Mouse (Mus musculus) hindbrain, embryonic 16.5 days (tissue): Measurements from ENCODE around the gene Spats2. TPM values are rescaled to one million over a fixed set of nuclear protein-coding genes. Genes with fewer than 3 reads are reported as not detected.
A peak's percentile ranks its signal among the peaks of the same experiment; 100 is the strongest.

Experiments
- ATAC-seq: fragments of 200-750 bp; cut with Nextera tagmentation; 2 replicates; pipeline ENCODE4 v1.8.0; 2017; ENCODE audit warnings: moderate TSS enrichment, moderate library complexity
- H3K27ac ChIP-seq: fragments of 300-500 bp; sonication (generic); 2 replicates; pipeline ENCODE4 v1.5.1; 2014; ENCODE audit warnings: low read depth, mild to moderate bottlenecking, control low read depth, low read length, moderate library complexity
- H3K27me3 ChIP-seq: fragments of 300-500 bp; sonication (generic); replicated peaks from 2 replicates; pipeline ENCODE4 v1.6.1; 2014; ENCODE audit warnings: low read length; ENCODE audit not compliant: control insufficient read depth, insufficient read depth
- H3K36me3 ChIP-seq: fragments of 300-500 bp; sonication (generic); 2 replicates; pipeline ENCODE4 v1.6.1; 2014; ENCODE audit warnings: mild to moderate bottlenecking, low read length, moderate library complexity, mixed read lengths; ENCODE audit not compliant: control insufficient read depth, insufficient read depth
- H3K4me1 ChIP-seq: fragments of 300-500 bp; sonication (generic); 2 replicates; pipeline ENCODE4 v1.6.1; 2014; ENCODE audit warnings: low read depth, low read length; ENCODE audit not compliant: control insufficient read depth, insufficient read depth
- H3K4me2 ChIP-seq: fragments of 300-500 bp; sonication (generic); 2 replicates; pipeline ENCODE4 v1.6.1; 2014; ENCODE audit warnings: mild to moderate bottlenecking, low read length, control low read depth, moderate library complexity
- H3K4me3 ChIP-seq: fragments of 300-500 bp; sonication (generic); 2 replicates; pipeline ENCODE4 v1.5.1; 2014; ENCODE audit warnings: mild to moderate bottlenecking, low read length, control low read depth, moderate library complexity
- H3K9ac ChIP-seq: fragments of 300-500 bp; sonication (generic); 2 replicates; pipeline ENCODE4 v1.6.1; 2014; ENCODE audit warnings: low read depth, mild to moderate bottlenecking, control low read depth, low read length, moderate library complexity
- H3K9me3 ChIP-seq: fragments of 300-500 bp; sonication (generic); 2 replicates; pipeline ENCODE4 v1.6.1; 2014; ENCODE audit warnings: mild to moderate bottlenecking, low read length, moderate library complexity; ENCODE audit not compliant: control insufficient read depth
- WGBS: fragments of 180-500 bp; shearing (Covaris S2); extraction: QIAGEN DNeasy Blood & Tissue Kit; methylation state at CpG from one replicate; pipeline ENCODE4 v1.1.7; 2014; 5-methylcytosine and 5-hydroxymethylcytosine counted together
- polyA plus RNA-seq: library from polyadenylated mRNA; unstranded; fragments of >200 nt; fragmentation: Nextera tagmentation; extraction: Ambion mirVana; gene quantifications from 2 replicates; pipeline ENCODE4 v1.2.1, GENCODE M21; 2015

Spats2 gene
- polyA plus RNA-seq, 1 experiment from 2014 or later = 23.8 TPM

DNA sequence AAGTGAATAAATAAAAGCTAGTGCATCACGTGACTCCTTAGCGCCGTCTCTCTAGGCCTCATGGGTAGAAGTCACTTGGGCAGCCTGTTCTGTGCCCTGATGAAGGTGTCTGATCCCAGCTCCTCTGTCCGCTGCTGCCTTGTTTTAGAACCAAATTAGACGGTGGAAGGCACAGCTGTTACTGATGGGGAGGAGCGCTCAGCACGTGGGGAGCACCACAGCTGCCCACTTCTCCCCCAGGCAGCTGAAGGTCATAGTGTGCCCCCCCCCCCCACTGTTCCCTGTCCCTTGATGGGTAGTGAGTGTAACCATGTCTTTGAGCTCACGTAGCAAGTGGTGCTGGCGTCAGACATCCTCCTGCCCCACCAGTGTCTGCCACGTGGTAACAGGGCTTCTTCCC is 87.5 kb downstream of the Spats2 start:
- Histone ChIP-seq H3K27me3 (no peaks in the 10 kb centered on the region), H3K4me2 (no peak overlapping the region), H3K9ac (no peak overlapping the region), H3K9me3 (no peaks in the 10 kb centered on the region), H3K4me3 (no peak overlapping the region), H3K4me1 (no peaks in the 10 kb centered on the region), H3K27ac (no peak overlapping the region), H3K36me3 (peaks cover 19% of the 10 kb centered on the region)
- WGBS = 88% methylated on average over 10 of the region's 10 CpGs
- ATAC-seq = no peak

DNA sequence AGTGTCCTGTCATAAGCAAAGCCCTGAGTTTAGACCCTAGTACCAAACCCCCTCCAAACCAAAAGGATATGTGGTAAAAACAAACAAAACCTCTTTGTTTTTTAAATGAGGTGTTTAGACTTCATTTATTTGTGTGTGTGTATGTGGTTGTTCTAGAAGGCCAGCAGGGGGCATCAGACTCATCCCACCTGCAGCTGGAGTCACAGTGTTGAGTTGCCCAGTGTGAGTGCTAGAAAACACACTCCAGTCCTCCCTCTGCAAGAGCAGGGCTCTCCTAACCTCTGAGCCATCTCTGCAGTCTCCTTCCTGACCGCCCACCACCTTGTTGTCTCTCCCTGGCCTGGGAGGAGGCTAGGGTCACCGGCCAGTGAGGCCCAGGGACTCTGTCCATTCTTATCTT is 89.2 kb downstream of the Spats2 start:
- Histone ChIP-seq H3K4me2 (no peak overlapping the region), H3K36me3 (peaks cover 11% of the 10 kb centered on the region), H3K9me3 (no peaks in the 10 kb centered on the region), H3K27me3 (no peaks in the 10 kb centered on the region; the same call in 1 of the 2 replicates), H3K9ac (no peak overlapping the region), H3K4me1 (no peaks in the 10 kb centered on the region), H3K4me3 (no peak overlapping the region), H3K27ac (no peak overlapping the region)
- 80% methylated on average over 2 of the region's 2 CpGs for WGBS
- no peak for ATAC-seq

DNA sequence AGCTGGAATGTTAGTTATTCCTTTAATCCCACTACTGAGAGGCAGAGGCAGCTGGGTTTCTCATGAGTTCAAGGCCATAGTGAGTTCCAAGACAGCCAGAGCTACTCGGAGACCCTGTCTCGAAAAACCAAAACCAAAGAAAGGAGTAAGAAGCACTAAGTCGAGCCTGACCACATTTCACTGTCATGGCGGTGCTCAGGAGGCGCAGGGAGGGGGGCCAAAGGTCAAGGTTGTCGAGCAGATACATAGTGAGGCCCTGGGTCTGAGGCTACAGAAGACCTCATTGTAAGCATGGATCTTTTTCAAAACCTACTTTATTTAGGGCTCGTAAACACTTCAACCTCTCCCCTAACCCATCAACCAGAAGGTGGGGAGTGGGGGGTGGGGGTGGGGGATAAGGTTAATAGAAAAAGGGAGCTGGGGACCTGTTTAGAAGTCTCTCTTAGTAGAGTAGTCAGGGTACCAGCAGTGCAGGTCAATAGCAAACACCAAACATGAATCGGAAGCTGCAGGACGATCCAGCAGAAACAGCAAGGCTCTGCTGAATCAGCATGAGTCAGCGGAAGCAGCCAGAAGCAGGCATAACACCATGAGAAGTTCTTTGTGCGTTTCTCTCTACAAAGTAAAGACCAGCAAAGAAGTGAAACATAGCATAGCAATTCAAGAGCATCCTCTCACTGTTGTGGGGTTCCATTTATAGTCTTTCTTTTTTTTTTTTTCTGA is 90.2 kb downstream of the Spats2 start:
- Histone ChIP-seq H3K4me2 (no peak overlapping the region), H3K36me3 (peaks cover 10% of the 10 kb centered on the region), H3K9me3 (no peaks in the 10 kb centered on the region), H3K9ac (no peak overlapping the region), H3K27me3 (peaks cover 2% of the 10 kb centered on the region; the same call in 1 of the 2 replicates), H3K4me1 (no peaks in the 10 kb centered on the region), H3K27ac (no peak overlapping the region), H3K4me3 (no peak overlapping the region)
- WGBS = 86% methylated on average over 11 of the region's 11 CpGs
- no peak for ATAC-seq

GRCm38 (mm10) chr15:99217630-99218029 is 91.9 kb downstream of the Spats2 start:
- peaks cover 4% of the 10 kb centered on the region; the same call in 1 of the 2 replicates for H3K36me3 ChIP-seq
- WGBS = 93% methylated on average over 4 of the region's 4 CpGs
- H3K9me3 ChIP-seq = no peaks in the 10 kb centered on the region
- no peaks in the 10 kb centered on the region for H3K4me1 ChIP-seq
- no peak overlapping the region for H3K4me2 ChIP-seq
- no peak overlapping the region for H3K9ac ChIP-seq
- H3K27me3 ChIP-seq = peaks cover 12% of the 10 kb centered on the region
- H3K27ac ChIP-seq = no peak overlapping the region
- no peak overlapping the region for H3K4me3 ChIP-seq
- no peak for ATAC-seq

DNA sequence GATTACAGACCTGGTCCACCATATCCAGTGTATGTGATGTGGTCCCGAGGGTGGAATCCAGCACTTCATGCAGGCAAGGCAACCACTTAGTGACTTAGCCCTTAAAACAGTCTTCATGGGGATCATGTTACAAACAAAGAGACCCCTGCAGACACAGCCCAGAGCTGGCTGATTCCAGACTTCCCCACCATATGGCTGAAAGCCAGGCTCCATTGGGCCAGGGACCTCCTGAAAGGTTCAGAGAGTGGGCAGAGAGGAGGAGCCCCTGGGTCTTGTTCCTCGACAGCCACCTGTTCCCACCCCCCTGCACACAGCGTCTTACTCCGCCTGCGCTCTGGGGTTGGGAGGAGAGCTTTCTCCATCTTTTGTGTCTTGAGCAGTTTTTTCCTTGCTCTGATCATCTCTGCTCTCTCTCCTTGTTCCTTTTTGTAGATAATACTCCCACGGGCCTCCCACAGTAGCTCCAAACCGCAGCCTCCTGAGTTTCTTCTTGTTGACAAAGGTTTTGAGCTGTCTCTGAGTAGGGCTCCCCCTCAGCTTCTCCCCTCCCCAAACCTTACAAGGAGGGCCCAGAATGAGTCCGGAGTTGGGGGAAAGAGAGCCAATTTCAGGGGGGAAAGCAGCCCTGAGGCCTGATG is 95.7 kb downstream of the Spats2 start:
- 8% methylated on average over 8 of the region's 8 CpGs for WGBS
- no peaks in the 10 kb centered on the region for H3K9me3 ChIP-seq
- H3K4me3 ChIP-seq = no peak overlapping the region
- H3K36me3 ChIP-seq = no peaks in the 10 kb centered on the region
- H3K9ac ChIP-seq = no peak overlapping the region
- no peak for ATAC-seq
- H3K4me1 ChIP-seq = peaks cover 23% of the 10 kb centered on the region
- no peak overlapping the region for H3K27ac ChIP-seq
- peaks cover 35% of the 10 kb centered on the region for H3K27me3 ChIP-seq
- no peak overlapping the region for H3K4me2 ChIP-seq

DNA sequence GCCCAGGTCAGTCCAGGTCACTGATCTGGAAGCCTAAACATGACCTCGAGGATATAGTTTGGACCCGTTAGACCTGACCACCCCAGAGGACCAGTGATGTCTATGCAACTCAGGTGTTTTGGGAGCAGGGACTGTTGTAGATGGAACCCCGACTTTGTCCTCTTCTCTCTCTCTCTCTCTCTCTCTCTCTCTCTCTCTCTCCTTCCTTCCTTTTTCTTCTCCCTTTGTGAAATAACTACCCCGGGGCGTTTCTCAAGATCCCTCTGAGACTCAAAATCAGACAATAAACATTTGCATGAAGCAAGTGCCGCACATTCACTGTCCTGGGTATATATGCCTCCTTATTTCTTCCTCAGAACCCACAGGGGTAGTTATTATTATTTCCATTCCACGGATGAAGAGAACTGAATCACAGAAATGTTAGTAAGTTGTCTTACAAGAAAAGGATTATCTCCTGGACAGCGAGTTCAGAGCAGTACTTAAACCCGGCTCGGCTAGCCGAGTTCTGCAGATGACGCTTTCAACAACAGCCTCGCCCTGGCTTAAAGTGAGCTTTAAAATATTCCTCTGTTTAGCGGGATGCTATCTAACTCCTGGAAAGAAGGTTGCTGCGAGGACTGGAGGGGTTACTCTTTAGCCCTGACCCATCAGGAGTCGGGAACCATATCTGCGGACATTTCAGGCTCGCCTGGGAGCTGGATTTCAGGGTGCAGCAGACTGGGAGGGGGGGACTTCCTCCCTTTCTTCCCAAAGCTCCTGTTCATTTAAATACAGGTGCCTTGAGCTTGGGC is 97.3 kb downstream of the Spats2 start:
- H3K27ac ChIP-seq = no peak overlapping the region
- peaks cover 51% of the 10 kb centered on the region for H3K27me3 ChIP-seq
- H3K4me3 ChIP-seq = peak overlapping the region; percentile 33
- ATAC-seq = no peak
- H3K9ac ChIP-seq = no peak overlapping the region
- no peaks in the 10 kb centered on the region for H3K36me3 ChIP-seq
- peaks cover 23% of the 10 kb centered on the region for H3K4me1 ChIP-seq
- H3K4me2 ChIP-seq = peak overlapping the region; percentile 52
- no peaks in the 10 kb centered on the region for H3K9me3 ChIP-seq
- WGBS = 3% methylated on average over 18 of the region's 18 CpGs

- Histone ChIP-seq H3K9ac (peak overlapping the region; percentile 15; the same call in 1 of the 2 replicates), H3K36me3 (no peaks in the 10 kb centered on the region), H3K9me3 (no peaks in the 10 kb centered on the region), H3K4me2 (peak overlapping the region; percentile 52), H3K4me1 (peaks cover 23% of the 10 kb centered on the region), H3K4me3 (peak overlapping the region; percentile 33), H3K27me3 (peaks cover 58% of the 10 kb centered on the region), H3K27ac (no peak overlapping the region)
- WGBS = under 1% methylated on average over 33 of the region's 46 CpGs
- ATAC-seq = no peak
These were observed 98.0 kb downstream of the Spats2 start for GRCm38 (mm10) chr15:99223585-99224207.

DNA sequence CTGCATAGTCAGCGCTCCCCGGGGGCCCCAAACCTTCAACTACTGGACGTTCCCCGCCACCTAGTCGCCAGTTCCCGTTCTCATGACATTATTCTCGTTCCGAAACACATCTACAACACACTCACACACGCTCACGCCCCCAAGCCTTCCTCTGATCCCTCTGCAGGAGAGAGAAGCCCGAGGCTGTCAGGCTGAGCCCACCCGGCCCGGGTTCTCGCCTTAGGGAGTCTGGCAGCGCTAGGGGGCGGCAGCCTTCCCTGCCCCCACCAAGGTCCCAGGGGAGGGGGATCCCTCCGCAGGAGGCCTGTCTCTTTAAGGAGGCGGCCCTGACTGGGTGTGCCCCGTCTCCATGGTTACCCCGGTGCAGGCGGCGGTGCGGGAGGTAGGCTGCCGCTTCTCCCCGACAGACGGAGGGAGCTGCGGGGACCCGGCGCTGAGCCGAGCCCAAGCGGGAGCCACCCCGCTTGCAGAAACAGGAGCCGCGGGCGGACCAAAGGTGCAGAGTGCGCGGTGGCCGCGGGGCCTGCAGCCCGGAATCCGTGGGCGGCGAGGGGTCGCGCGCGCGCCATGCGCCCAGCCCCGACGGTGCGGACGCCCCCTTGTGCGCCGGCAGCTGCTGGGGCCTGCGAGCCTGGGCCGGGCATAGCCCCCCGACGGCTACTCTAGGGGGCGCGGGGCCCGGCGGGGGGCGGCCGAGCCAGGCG is 98.6 kb downstream of the Spats2 start, which contains the start of gene Kcnh3:
TSS of gene Kcnh3 (plus strand) at position 654 of the 704 bp plus-strand sequence.
- under 1% methylated on average over 46 of the region's 66 CpGs for WGBS
- ATAC-seq = peak; percentile 48; the same call in 1 of the 2 replicates

More for the DNA sequence above, 98.6 kb downstream of the Spats2 start, which contains the start of gene Kcnh3:
- H3K36me3 ChIP-seq = no peaks in the 10 kb centered on the region
- peak within 1 kb of the TSS; percentile 52 for H3K4me2 ChIP-seq
- H3K9me3 ChIP-seq = no peaks in the 10 kb centered on the region
- H3K4me3 ChIP-seq = peak within 1 kb of the TSS; percentile 33
- H3K4me1 ChIP-seq = peaks cover 23% of the 10 kb centered on the region
- peak within 1 kb of the TSS; percentile 24; the same call in 1 of the 2 replicates for H3K9ac ChIP-seq
- peaks cover 63% of the 10 kb centered on the region for H3K27me3 ChIP-seq
- H3K27ac ChIP-seq = no peak within 1 kb of the TSS
